ENCODE assay signal across 22 mouse cellular contexts in genomic region chr17:29063988-29064285, GRCm38 (mm10). TPM values are rescaled to one million over a fixed set of nuclear protein-coding genes. Genes with fewer than 3 reads are reported as not detected.
DNase-seq lines count a peak whose midpoint lies in the region; ATAC-seq lines count a peak whose summit lies in the region.
"Had no signal": no experiment of that assay in that cellular context is flagged by ENCODE, and none has a peak within 500 bp of the region (broad histone marks: within the 10 kb centered on the region; RNA-seq: fewer than 3 reads in every experiment).

No protein-coding gene starts in this region.

- H3K4me3 ChIP-seq in forebrain, embryonic 11.5 days (ENCODE audit: low read depth, low read length): no peak overlapping the region
- H3K4me3 ChIP-seq in forebrain, embryonic 10.5 days: no peak overlapping the region
- H3K4me3 ChIP-seq in heart, embryonic 13.5 days: no peak overlapping the region
- H3K4me3 ChIP-seq in heart, embryonic 11.5 days (ENCODE audit: low read depth, low read length): no peak overlapping the region
- H3K4me3 ChIP-seq in midbrain, embryonic 11.5 days (ENCODE audit: low read depth, low read length): no peak overlapping the region
- H3K4me3 ChIP-seq in midbrain, embryonic 15.5 days: no peak overlapping the region
- H3K4me3 ChIP-seq: embryonic facial prominence, embryonic 13.5 days; forebrain, embryonic 12.5 days; forebrain, embryonic 15.5 days; heart, adult 2 months; heart, embryonic 12.5 days; hindbrain, embryonic 15.5 days had no signal

- no peaks in the 10 kb centered on the region for H3K4me1 ChIP-seq in forebrain, embryonic 11.5 days (replicated peaks; ENCODE audit: control insufficient read depth, insufficient read depth, low read length)
- H3K4me1 ChIP-seq in forebrain, embryonic 10.5 days: peaks cover 29% of the 10 kb centered on the region
- H3K4me1 ChIP-seq in heart, embryonic 13.5 days: peaks cover 44% of the 10 kb centered on the region
- peaks cover 30% of the 10 kb centered on the region for H3K4me1 ChIP-seq in heart, embryonic 11.5 days (ENCODE audit: control insufficient read depth, insufficient read depth, low read length)
- 0 out of 2 replicates have a peak, but pooled peaks cover 2% of the 10 kb centered on the region for H3K4me1 ChIP-seq in midbrain, embryonic 11.5 days (ENCODE audit: control insufficient read depth, insufficient read depth, low read length)
- H3K4me1 ChIP-seq in midbrain, embryonic 15.5 days: peaks cover 7% of the 10 kb centered on the region

- H3K36me3 ChIP-seq in forebrain, embryonic 11.5 days (ENCODE audit: control insufficient read depth, insufficient read depth, low read length): no peaks in the 10 kb centered on the region
- H3K36me3 ChIP-seq in forebrain, embryonic 10.5 days (replicated peaks): no peaks in the 10 kb centered on the region
- H3K36me3 ChIP-seq in heart, embryonic 13.5 days: no peaks in the 10 kb centered on the region
- no peaks in the 10 kb centered on the region for H3K36me3 ChIP-seq in heart, embryonic 11.5 days (ENCODE audit: control insufficient read depth, insufficient read depth, low read length)
- no peaks in the 10 kb centered on the region for H3K36me3 ChIP-seq in midbrain, embryonic 11.5 days (ENCODE audit: control insufficient read depth, insufficient read depth, low read length)
- no peaks in the 10 kb centered on the region for H3K36me3 ChIP-seq in midbrain, embryonic 15.5 days (replicated peaks)
- H3K36me3 ChIP-seq: embryonic facial prominence, embryonic 13.5 days; forebrain, embryonic 12.5 days; forebrain, embryonic 15.5 days; heart, embryonic 12.5 days; hindbrain, embryonic 15.5 days had no signal

- H3K4me2 ChIP-seq in forebrain, embryonic 11.5 days (ENCODE audit: low read depth, low read length, severe bottlenecking): no peak overlapping the region
- H3K4me2 ChIP-seq in heart, embryonic 13.5 days: no peak overlapping the region
- H3K4me2 ChIP-seq in heart, embryonic 11.5 days: no peak overlapping the region
- H3K4me2 ChIP-seq in midbrain, embryonic 11.5 days: no peak overlapping the region
- H3K4me2 ChIP-seq in midbrain, embryonic 15.5 days: no peak overlapping the region
- H3K4me2 ChIP-seq: embryonic facial prominence, embryonic 13.5 days; forebrain, embryonic 12.5 days; forebrain, embryonic 15.5 days; heart, embryonic 12.5 days; hindbrain, embryonic 15.5 days had no signal

- no peak overlapping the region for H3K27ac ChIP-seq in forebrain, embryonic 11.5 days (ENCODE audit: low read depth, low read length)
- H3K27ac ChIP-seq in forebrain, embryonic 10.5 days: no peak overlapping the region
- no peak overlapping the region for H3K27ac ChIP-seq in heart, embryonic 13.5 days (replicated peaks)
- H3K27ac ChIP-seq in heart, embryonic 11.5 days (ENCODE audit: low read depth, low read length): no peak overlapping the region
- no peak overlapping the region for H3K27ac ChIP-seq in midbrain, embryonic 11.5 days (ENCODE audit: low read depth, low read length)
- no peak overlapping the region for H3K27ac ChIP-seq in midbrain, embryonic 15.5 days
- H3K27ac ChIP-seq: embryonic facial prominence, embryonic 13.5 days; forebrain, embryonic 12.5 days; forebrain, embryonic 15.5 days; heart, adult 2 months; hindbrain, embryonic 15.5 days had no signal

- ATAC-seq in forebrain, embryonic 11.5 days (replicated peaks; ENCODE audit: low FRiP score): no peak
- ATAC-seq in heart, embryonic 13.5 days (ENCODE audit: extremely low read depth, insufficient number of reproducible peaks, low FRiP score, low TSS enrichment): no peak
- no peak for ATAC-seq in heart, embryonic 11.5 days (replicated peaks; ENCODE audit: insufficient number of reproducible peaks, low FRiP score, low TSS enrichment)
- ATAC-seq in midbrain, embryonic 11.5 days (ENCODE audit: low FRiP score): no peak
- no peak for ATAC-seq in midbrain, embryonic 15.5 days (replicated peaks)
- ATAC-seq: forebrain, embryonic 15.5 days; intestine, postnatal 0 days had no signal

- DNase-seq in forebrain, embryonic 11.5 days (ENCODE audit: low spot score): peak; percentile 16
- no peak for DNase-seq in forebrain, embryonic 10.5 days (ENCODE audit: extremely low spot score, low spot score)
- peak; percentile 73 for DNase-seq in midbrain, embryonic 11.5 days (ENCODE audit: low spot score, missing footprints)
- DNase-seq in kidney, adult 8-10 months: no peak
- DNase-seq: adrenal gland, adult 2 months; adrenal gland, postnatal 14 days; B cell, adult 2 months; cerebellum, adult 11 months; cerebellum, adult 9-11 months; gastrocnemius, postnatal 25 days; heart, adult 2 months; heart, postnatal 36 days had no signal

- no peaks in the 10 kb centered on the region for H3K9me3 ChIP-seq in forebrain, embryonic 11.5 days (ENCODE audit: control insufficient read depth, low read length)
- no peaks in the 10 kb centered on the region for H3K9me3 ChIP-seq in forebrain, embryonic 10.5 days
- no peaks in the 10 kb centered on the region for H3K9me3 ChIP-seq in heart, embryonic 13.5 days
- no peaks in the 10 kb centered on the region for H3K9me3 ChIP-seq in heart, embryonic 11.5 days (replicated peaks; ENCODE audit: control insufficient read depth, low read length)
- H3K9me3 ChIP-seq in midbrain, embryonic 11.5 days (ENCODE audit: control insufficient read depth, low read length): no peaks in the 10 kb centered on the region
- no peaks in the 10 kb centered on the region for H3K9me3 ChIP-seq in midbrain, embryonic 15.5 days
- H3K9me3 ChIP-seq: embryonic facial prominence, embryonic 13.5 days; forebrain, embryonic 12.5 days; forebrain, embryonic 15.5 days; heart, embryonic 12.5 days; hindbrain, embryonic 15.5 days had no signal

- WGBS in forebrain, embryonic 11.5 days: 73% methylated on average over 2 of the region's 2 CpGs
- WGBS in forebrain, embryonic 10.5 days: 81% methylated on average over 2 of the region's 2 CpGs
- 71% methylated on average over 2 of the region's 2 CpGs for whole genome bisulfite sequencing in heart, embryonic 13.5 days
- 66% methylated on average over 2 of the region's 2 CpGs for WGBS in heart, embryonic 11.5 days (ENCODE audit: insufficient replicate concordance)
- 78% methylated on average over 2 of the region's 2 CpGs for WGBS in midbrain, embryonic 11.5 days
- 71% methylated on average over 2 of the region's 2 CpGs for WGBS in midbrain, embryonic 15.5 days

- H3K27me3 ChIP-seq in forebrain, embryonic 11.5 days (ENCODE audit: control insufficient read depth, insufficient read depth, low read length): no peaks in the 10 kb centered on the region
- no peaks in the 10 kb centered on the region for H3K27me3 ChIP-seq in forebrain, embryonic 10.5 days (ENCODE audit: poor library complexity, severe bottlenecking)
- H3K27me3 ChIP-seq in heart, embryonic 13.5 days (replicated peaks): no peaks in the 10 kb centered on the region
- peaks cover 2% of the 10 kb centered on the region; the same call in 1 of the 2 replicates for H3K27me3 ChIP-seq in heart, embryonic 11.5 days (ENCODE audit: control insufficient read depth, insufficient read depth, low read length)
- H3K27me3 ChIP-seq in midbrain, embryonic 11.5 days (ENCODE audit: control insufficient read depth, insufficient read depth, low read length): no peaks in the 10 kb centered on the region
- no peaks in the 10 kb centered on the region for H3K27me3 ChIP-seq in midbrain, embryonic 15.5 days (replicated peaks)
- H3K27me3 ChIP-seq: embryonic facial prominence, embryonic 13.5 days; forebrain, embryonic 12.5 days; forebrain, embryonic 15.5 days; heart, embryonic 12.5 days; hindbrain, embryonic 15.5 days had no signal

- no peak overlapping the region for H3K9ac ChIP-seq in forebrain, embryonic 11.5 days (ENCODE audit: low read length)
- H3K9ac ChIP-seq in heart, embryonic 13.5 days: peak overlapping the region; percentile 66; the same call in 1 of the 2 replicates
- H3K9ac ChIP-seq in heart, embryonic 11.5 days (ENCODE audit: low read depth, low read length): no peak overlapping the region
- H3K9ac ChIP-seq in midbrain, embryonic 11.5 days (ENCODE audit: low read length): no peak overlapping the region
- no peak overlapping the region for H3K9ac ChIP-seq in midbrain, embryonic 15.5 days
- H3K9ac ChIP-seq: embryonic facial prominence, embryonic 13.5 days; forebrain, embryonic 12.5 days; forebrain, embryonic 15.5 days; hindbrain, embryonic 15.5 days had no signal

RNA-seq across cellular contexts. Expression of gene Cdkn1a, which starts 26.8 kb away (rescaled TPM):
- 27.3 and 33.1 TPM in 2 replicates for polyA plus RNA-seq in forebrain, embryonic 11.5 days (2014; fragmentation: Nextera tagmentation; extraction: Ambion mirVana)
- polyA plus RNA-seq in forebrain, embryonic 10.5 days (2016; fragmentation: Nextera tagmentation; extraction: Ambion mirVana): 14.0 and 16.8 TPM in 2 replicates
- polyA plus RNA-seq in heart, embryonic 13.5 days (2015; fragmentation: Nextera tagmentation; extraction: Ambion mirVana): 38.5 and 52.3 TPM in 2 replicates
- polyA plus RNA-seq in heart, embryonic 11.5 days (2014; fragmentation: Nextera tagmentation; extraction: Ambion mirVana): 39.3 TPM in 2 replicates
- 16.1 and 17.4 TPM in 2 replicates for polyA plus RNA-seq in midbrain, embryonic 11.5 days (2014; fragmentation: Nextera tagmentation; extraction: Ambion mirVana)
- 97.7 and 99.9 TPM in 2 replicates for polyA plus RNA-seq in midbrain, embryonic 15.5 days (2015; fragmentation: Nextera tagmentation; extraction: Ambion mirVana)

RNA-seq across cellular contexts. Expression of gene Srsf3, which starts 31.5 kb away (rescaled TPM):
- 823 and 865 TPM in 2 replicates for polyA plus RNA-seq in forebrain, embryonic 11.5 days (2014; fragmentation: Nextera tagmentation; extraction: Ambion mirVana)
- polyA plus RNA-seq in forebrain, embryonic 10.5 days (2016; fragmentation: Nextera tagmentation; extraction: Ambion mirVana): 884 TPM in 2 replicates
- 321 and 347 TPM in 2 replicates for polyA plus RNA-seq in heart, embryonic 13.5 days (2015; fragmentation: Nextera tagmentation; extraction: Ambion mirVana)
- polyA plus RNA-seq in heart, embryonic 11.5 days (2014; fragmentation: Nextera tagmentation; extraction: Ambion mirVana): 420 and 433 TPM in 2 replicates
- 899 and 948 TPM in 2 replicates for polyA plus RNA-seq in midbrain, embryonic 11.5 days (2014; fragmentation: Nextera tagmentation; extraction: Ambion mirVana)
- polyA plus RNA-seq in midbrain, embryonic 15.5 days (2015; fragmentation: Nextera tagmentation; extraction: Ambion mirVana): 429 and 442 TPM in 2 replicates

RNA-seq across cellular contexts. Expression of gene Rab44, which starts 50.0 kb away (rescaled TPM):
- polyA plus RNA-seq in forebrain, embryonic 11.5 days (2014; fragmentation: Nextera tagmentation; extraction: Ambion mirVana): 0.08 TPM in 1 of 2 replicates, not detected in the other
- 0.20 and 0.25 TPM in 2 replicates for polyA plus RNA-seq in forebrain, embryonic 10.5 days (2016; fragmentation: Nextera tagmentation; extraction: Ambion mirVana)
- polyA plus RNA-seq in heart, embryonic 13.5 days (2015; fragmentation: Nextera tagmentation; extraction: Ambion mirVana): 0.18 and 0.35 TPM in 2 replicates
- 0.20 TPM in 1 of 2 replicates, not detected in the other for polyA plus RNA-seq in heart, embryonic 11.5 days (2014; fragmentation: Nextera tagmentation; extraction: Ambion mirVana)
- 0.22 and 0.44 TPM in 2 replicates for polyA plus RNA-seq in midbrain, embryonic 11.5 days (2014; fragmentation: Nextera tagmentation; extraction: Ambion mirVana)
- polyA plus RNA-seq in midbrain, embryonic 15.5 days (2015; fragmentation: Nextera tagmentation; extraction: Ambion mirVana): 0.15 TPM in 1 of 2 replicates, not detected in the other
- polyA plus RNA-seq: hindbrain, embryonic 11.5 days had no signal

RNA-seq across cellular contexts. Expression of gene Stk38, which starts 56.1 kb away (rescaled TPM):
- 134 and 143 TPM in 2 replicates for polyA plus RNA-seq in forebrain, embryonic 11.5 days (2014; fragmentation: Nextera tagmentation; extraction: Ambion mirVana)
- 117 and 119 TPM in 2 replicates for polyA plus RNA-seq in forebrain, embryonic 10.5 days (2016; fragmentation: Nextera tagmentation; extraction: Ambion mirVana)
- polyA plus RNA-seq in heart, embryonic 13.5 days (2015; fragmentation: Nextera tagmentation; extraction: Ambion mirVana): 68.7 and 71.0 TPM in 2 replicates
- polyA plus RNA-seq in heart, embryonic 11.5 days (2014; fragmentation: Nextera tagmentation; extraction: Ambion mirVana): 92.7 and 98.4 TPM in 2 replicates
- 130 and 139 TPM in 2 replicates for polyA plus RNA-seq in midbrain, embryonic 11.5 days (2014; fragmentation: Nextera tagmentation; extraction: Ambion mirVana)
- polyA plus RNA-seq in midbrain, embryonic 15.5 days (2015; fragmentation: Nextera tagmentation; extraction: Ambion mirVana): 99.7 and 105 TPM in 2 replicates

Comparison
In these comparisons a context has a peak if more than half of its experiments do, and no peak if none do; other contexts are left out.
1. DNase-seq: peak in forebrain, embryonic 11.5 days (single experiment) and midbrain, embryonic 11.5 days (single experiment); none in forebrain, embryonic 10.5 days (single experiment) and kidney, adult 8-10 months (0 of 2).